Mouse (Mus musculus) G1E (cell line): ENCODE measurements around the gene Gal3st2.

ENCODE experiments used
- CTCF ChIP-seq: IDR thresholded peaks from 2 replicates; pipeline ENCODE4 v1.5.1; 2012; ENCODE audit warnings: low read depth, low read length, inconsistent platforms, mixed read lengths
- GATA1 ChIP-seq: IDR thresholded peaks from 2 replicates; pipeline ENCODE4 v1.6.1; 2012; ENCODE audit warnings: borderline replicate concordance, low read length, inconsistent platforms, mixed read lengths
- GATA2 ChIP-seq: IDR thresholded peaks from 2 replicates; pipeline ENCODE4 v1.6.1; 2012; ENCODE audit warnings: low read depth, low read length, inconsistent platforms, borderline replicate concordance
- TAL1 ChIP-seq: conservative IDR thresholded peaks from 2 replicates; pipeline ENCODE4 v1.6.1; 2012; ENCODE audit warnings: low read depth, low read length, inconsistent platforms, mixed read lengths

DNA sequence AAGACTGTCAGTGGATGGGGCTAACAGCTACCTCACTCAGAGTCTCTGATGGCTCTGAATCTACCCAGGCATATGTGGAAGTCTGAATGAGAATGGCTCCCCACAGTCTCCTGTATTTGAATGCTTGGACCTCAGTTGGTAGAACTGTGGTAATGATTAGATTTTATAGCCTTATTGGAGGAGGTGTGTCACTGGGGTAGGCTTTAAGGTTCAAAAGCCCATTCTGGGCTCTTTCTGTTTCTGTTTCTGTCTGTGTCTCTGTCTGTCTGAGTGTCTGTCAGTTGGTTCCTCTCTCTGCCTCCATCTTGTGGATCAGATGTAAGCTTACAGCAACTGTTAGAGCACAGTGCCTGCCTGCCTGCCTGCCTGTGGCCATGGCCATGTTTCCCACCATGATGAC lies 1.5 kb upstream of the Gal3st2 start:
- TF ChIP-seq CTCF, result no peak
- TF ChIP-seq GATA1, result no peak
- no peak for TF ChIP-seq TAL1
- TF ChIP-seq GATA2, result no peak
